Mouse (Mus musculus) myocyte (in vitro differentiated cells): Measurements from ENCODE around the gene Ptpa.

ENCODE experiments used
- CEBPB ChIP-seq: IDR thresholded peaks from 2 replicates; pipeline ENCODE4 v1.6.1; 2011; ENCODE audit warnings: mild to moderate bottlenecking, moderate library complexity; ENCODE audit not compliant: poor library complexity, insufficient read depth, severe bottlenecking
- E2F4 ChIP-seq: IDR thresholded peaks from one replicate; pipeline ENCODE4 v1.6.1; 2011; ENCODE audit warnings: mild to moderate bottlenecking, control low read depth, moderate library complexity; ENCODE audit not compliant: insufficient read depth
- MAX ChIP-seq: IDR thresholded peaks from one replicate; pipeline ENCODE4 v1.6.1; 2011; ENCODE audit warnings: low read depth, mild to moderate bottlenecking, control low read depth
- POLR2A ChIP-seq: IDR thresholded peaks from one replicate; pipeline ENCODE4 v1.6.1; 2011; ENCODE audit warnings: low read depth, mild to moderate bottlenecking, control low read depth, moderate library complexity; ENCODE audit not compliant: insufficient read length
- POLR2AphosphoS2 ChIP-seq: IDR thresholded peaks from one replicate; pipeline ENCODE4 v1.6.1; 2011; ENCODE audit warnings: low read depth, control low read depth; ENCODE audit not compliant: insufficient read length
- USF1 ChIP-seq: IDR thresholded peaks from one replicate; pipeline ENCODE4 v1.6.1; 2011; ENCODE audit warnings: low read depth, mild to moderate bottlenecking, control low read depth, moderate library complexity

- TF ChIP-seq POLR2A, result no peak
- TF ChIP-seq POLR2AphosphoS2, result no peak
- no peak for TF ChIP-seq USF1
- TF ChIP-seq CEBPB, result no peak
- no peak for TF ChIP-seq MAX
- no peak for TF ChIP-seq E2F4
Observed at GRCm38 (mm10) chr2:30495000-30495908, 79.4 kb downstream of the Ptpa start.
